Mouse (Mus musculus) lung, postnatal 25 days (tissue): ENCODE results near the gene Itk.

Source experiments
- DNase-seq: peaks from one replicate; pipeline ENCODE4 v3.0.0; 2022; ENCODE audit warnings: low spot score

Itk gene

DNA sequence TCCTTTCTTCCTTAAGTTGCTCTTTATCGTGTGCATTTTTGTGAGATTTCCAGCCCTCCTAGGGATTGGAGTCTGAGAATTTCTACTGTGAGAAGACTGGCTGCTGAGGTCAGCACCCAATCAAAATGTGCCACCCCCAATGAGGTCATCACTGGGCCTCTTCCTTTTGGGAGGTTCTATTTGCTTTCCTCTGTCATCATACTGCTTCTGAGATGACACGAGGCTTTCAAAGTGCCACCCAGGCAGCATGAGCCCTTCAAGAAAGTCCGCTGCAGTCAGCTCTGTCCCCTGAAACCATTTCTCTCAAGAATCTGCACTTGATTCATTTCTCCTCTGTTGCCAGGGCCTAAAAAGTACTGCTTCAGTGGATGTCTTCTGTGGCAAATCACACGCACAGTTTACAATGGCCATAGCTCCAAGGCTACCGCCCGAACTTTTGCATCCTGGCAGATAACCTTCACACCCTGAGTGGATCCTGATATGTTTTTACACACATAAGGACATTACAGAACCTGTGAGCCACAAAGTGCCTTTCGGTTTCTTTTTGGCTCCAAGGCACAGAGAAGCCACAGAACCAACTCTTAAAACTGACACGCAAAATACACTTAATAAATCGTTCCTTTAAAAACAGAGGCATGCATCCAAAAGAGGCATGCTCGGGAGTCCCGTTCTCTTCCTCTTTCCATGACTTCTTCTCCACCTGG lies 80.9 kb downstream of the Itk start:
- DNase-seq: no peak

DNA sequence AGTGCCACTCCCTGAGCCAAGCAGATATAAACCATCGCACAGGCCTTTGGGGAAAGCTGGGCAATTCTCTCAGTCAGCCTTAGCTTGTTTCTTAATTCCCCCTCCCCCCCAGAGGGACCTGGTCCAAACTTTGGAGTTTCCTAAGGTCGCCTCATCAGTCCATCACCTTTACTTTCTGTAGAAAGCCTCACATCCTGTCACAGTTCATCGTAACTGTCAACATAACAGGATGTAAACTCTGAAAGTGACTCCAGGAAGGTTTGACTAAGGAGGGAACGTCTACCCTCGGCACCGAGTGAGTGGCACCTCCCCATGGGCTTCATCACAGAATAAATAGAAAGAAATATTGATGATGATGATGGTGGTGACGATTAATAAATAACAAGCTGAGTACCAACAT lies 81.5 kb downstream of the Itk start:
- DNase-seq: no peak

- DNase-seq: no peak
Measured at GRCm38 (mm10) chr11:46306776-46307175, 82.5 kb downstream of the Itk start.

GRCm38 (mm10) chr11:46305881-46306520 lies 83.3 kb downstream of the Itk start:
- DNase-seq: no peak

DNA sequence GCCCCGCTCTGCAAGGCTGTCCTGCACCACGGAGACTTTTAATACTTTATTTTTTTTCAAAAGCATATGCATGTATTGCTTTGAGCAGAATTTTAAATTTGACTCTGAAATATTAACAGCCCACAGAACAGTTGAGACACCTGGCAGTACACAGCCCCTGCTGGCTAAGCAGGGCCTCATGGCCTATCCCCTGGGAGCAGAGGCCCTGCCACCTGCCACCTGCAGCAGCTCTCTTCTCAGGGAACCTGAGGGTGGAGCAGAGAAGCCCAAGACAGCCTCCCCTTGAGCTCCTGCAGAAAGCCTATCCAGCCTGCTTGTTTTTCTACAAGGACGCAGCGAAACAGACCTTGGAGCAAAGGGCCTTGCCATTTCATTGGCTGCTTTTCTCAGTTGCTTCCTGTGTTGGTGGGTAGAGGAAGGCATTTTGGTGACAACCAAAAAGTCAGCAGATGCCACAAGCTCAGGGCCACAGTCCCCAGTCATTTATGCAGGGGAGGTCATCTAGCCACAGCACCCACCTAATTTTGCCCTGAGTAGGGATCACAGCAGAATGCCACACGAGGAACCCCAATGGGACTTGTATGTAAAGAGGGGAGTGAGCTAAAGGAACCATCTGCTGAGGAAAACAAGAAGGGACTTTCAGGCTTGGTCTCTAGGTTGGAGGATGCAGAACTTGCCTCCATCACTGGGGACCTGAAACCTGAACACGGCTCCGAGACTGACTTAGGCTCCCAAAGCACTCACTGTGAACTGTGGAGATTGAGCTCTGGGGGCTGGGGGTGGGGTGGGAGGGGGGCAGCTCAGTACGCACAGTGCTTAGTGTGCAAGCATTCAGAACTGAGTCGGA lies 84.2 kb downstream of the Itk start:
- DNase-seq: no peak

DNA sequence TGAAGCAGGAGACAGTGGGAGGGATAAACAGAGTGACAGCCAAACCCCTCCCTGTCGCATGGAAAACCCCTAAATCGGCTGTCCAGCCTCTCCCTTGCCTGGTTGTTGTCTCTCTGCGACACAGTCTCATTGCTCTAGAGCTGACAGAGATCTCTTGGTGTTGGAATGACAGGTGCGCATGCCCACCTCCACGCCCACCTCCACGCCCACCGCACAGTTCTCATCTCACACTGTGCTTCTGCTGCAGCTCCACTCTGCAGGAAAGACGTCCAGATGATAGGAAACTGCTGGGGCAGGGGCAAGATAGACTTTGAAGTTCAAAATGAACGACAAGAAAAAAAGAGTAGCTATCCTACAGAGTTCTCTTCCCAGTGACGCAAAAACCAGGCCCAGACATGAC lies 85.2 kb downstream of the Itk start:
- DNase-seq: no peak

DNA sequence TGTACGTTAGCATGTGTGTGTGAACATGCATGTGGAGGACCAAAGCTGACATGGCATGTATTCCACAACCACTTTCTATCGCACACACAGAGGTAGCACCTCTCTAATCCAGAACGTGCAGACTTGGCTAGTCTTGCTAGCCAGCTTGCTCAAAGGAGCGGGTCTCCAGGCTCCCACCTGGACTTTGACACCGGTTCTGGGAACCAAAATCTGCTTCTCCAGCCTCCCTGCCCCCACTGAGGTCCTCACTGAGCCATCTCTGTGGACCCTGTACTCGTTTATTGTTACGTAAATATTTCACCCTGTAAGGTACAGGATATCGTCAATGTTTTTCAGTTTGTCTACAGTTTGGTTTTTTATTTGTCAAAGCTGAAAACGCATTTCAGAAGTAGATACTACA lies 86.8 kb downstream of the Itk start:
- no peak for DNase-seq

DNA sequence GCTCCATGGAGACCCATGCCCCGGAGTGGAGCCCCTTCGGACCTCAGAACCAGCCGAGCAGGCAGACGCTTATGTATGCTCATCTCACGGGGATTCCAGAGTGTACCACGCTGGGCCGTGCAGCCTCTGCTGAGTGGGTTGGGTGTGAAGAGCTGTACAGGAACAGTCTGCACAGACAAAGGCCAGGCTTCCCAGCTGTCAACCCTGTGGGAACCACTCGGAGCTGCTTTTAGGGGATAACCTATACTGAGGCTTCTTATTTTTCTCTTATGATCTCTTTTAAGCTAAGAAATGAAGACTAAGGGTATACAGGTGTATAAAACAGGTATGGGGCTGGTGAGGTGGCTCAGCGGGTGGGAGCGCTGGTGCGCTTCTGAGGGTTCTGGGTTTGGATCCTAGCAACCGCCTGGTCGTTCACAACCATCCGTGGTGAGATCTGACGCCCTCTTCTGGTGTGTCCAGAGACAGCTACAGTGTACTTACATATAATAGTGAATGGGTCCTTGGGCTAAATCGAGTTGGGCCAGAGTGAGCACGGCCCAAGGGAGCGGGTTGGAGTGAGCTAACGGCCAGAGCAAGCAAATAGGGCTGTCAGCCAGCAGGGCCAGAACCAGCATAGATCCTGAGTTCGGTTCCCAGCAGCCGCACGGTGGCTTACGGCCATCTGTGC lies 87.6 kb downstream of the Itk start:
- DNase-seq: no peak

GRCm38 (mm10) chr11:46299901-46300300 lies 89.4 kb downstream of the Itk start:
- no peak for DNase-seq

GRCm38 (mm10) chr11:46298889-46299785 lies 90.2 kb downstream of the Itk start:
- no peak for DNase-seq

- DNase-seq: no peak
Measured at GRCm38 (mm10) chr11:46294390-46294789, 94.9 kb downstream of the Itk start.

- DNase-seq: no peak
Measured at GRCm38 (mm10) chr11:46293491-46293890, 95.8 kb downstream of the Itk start.

GRCm38 (mm10) chr11:46290988-46291405 lies 98.3 kb downstream of the Itk start:
- no peak for DNase-seq

DNA sequence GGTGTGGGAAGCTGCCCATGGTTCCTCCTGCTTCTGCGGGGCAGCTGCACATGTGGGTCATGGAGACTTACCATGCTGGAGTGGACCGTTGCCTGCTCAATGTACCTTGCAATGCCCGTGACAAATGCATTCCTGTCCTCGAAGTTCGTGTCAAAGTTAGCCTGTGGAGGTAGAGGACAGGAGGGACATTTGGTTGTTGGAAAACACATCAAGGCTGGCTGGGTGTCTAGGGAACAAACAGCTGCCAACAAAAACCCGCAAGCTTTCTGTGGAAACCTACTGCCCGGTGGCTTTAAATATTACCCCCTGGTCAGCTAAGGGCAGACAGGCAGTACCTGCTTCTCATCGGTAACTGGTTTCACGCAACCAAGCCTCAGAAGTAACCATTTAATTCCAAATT lies 99.8 kb downstream of the Itk start:
- no peak for DNase-seq

DNA sequence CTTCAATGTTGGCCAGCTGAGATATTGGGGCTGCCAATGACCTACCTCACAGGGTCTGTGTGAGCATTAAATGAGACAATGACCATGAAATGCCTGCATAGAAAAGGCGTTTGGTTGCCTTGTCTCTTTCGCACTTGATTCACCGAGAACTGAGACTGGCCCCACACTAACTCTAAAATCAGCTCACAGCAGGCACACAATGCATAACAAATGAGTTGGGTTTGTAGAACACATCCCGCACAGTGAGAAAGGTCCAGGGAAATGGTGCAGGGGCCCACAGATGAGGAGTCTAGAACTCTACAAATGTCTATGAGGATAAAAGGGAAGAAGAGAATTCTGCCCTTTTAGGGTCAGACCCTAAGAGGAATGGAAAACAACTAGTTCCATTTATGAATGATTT lies 100.3 kb downstream of the Itk start:
- no peak for DNase-seq

- DNase-seq: no peak
Measured at GRCm38 (mm10) chr11:46288091-46288490, 101.2 kb downstream of the Itk start.

DNA sequence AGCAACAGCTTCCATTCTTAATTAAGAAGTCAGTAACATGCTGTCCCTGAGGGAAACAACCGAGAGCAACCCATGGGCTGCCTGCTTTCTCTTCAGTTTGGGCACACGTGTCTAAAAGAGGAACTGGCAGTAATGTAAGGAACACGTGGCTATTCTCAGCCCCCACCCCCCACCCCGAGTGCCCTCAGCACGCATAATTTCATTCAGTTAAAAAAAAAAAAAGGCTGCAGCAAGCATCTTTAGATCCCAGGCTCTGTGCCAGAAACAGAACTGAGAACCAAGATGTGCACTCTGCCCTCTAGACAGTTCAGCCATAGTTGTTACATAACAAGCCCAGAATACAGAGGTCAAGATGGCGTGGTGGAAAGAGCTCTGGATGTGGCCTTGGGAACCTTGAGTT lies 102.5 kb downstream of the Itk start:
- DNase-seq: no peak

DNA sequence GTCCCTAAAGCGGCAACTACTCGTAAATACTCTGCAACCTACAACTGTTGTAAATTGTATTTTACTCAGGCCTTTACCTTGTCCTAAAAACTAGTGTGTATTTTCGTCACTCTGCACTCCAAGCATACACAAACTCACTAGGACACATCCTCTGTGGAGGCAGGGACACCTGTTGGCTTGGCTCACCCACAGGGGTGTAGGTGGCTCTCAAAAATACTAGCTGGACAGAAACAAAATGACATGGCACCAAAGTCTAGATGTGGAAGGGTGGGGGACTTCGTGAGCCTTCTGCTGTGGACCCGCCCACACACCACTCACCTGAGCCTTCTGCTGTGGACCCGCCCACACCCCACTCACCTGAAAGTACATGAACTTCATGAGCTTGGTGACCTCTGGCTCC lies 105.5 kb downstream of the Itk start:
- no peak for DNase-seq

DNA sequence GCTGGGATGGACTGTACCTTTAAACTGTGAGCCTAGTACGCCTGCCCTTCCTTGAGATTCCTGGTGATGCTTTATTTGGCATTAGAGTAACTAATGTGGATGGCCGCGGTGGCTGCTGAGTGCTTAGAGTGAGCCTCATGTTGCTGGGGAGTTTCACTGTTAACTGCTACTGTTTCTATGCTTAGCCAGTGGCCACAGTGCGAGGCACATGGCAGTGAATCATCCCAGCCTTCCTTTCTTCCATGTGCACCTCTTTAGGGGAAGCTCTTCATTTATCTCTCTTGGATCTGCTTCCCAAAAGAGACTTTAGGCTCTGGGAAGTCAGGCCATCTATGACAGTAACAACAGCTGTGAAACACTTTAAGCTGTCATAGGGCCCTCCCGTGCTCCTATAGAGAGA lies 106.7 kb downstream of the Itk start:
- DNase-seq: no peak

DNA sequence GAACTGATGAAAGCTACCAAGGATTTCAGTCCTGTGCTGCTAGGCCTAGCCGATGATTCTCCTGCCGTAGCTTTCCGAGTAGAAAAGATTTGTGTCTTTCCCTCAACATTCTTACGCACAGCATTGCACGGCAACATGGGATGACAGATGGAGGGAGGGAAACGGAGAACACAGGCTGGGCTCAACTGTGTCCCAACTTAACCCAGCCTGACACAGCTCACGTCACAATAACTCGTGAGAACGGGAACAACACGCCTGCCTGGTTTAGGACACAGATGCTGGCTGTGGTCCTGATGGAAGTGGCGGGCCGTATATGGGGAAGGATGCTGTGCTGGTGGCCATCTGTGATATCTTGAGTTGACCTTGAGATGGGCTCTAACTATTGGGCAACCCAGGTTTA lies 110.6 kb downstream of the Itk start:
- DNase-seq: no peak

- DNase-seq: no peak
Measured at GRCm38 (mm10) chr11:46278140-46278539, 111.2 kb downstream of the Itk start.

GRCm38 (mm10) chr11:46276778-46277177 lies 112.5 kb downstream of the Itk start:
- DNase-seq: no peak
